Mouse (Mus musculus) liver, adult 2 months (tissue): ENCODE data around the gene Gm4907. TPM values are rescaled to one million over a fixed set of nuclear protein-coding genes. Genes with fewer than 3 reads are reported as not detected.
A peak's percentile ranks its signal among the peaks of the same experiment; 100 is the strongest.
"Not testable (repeated sequence)": the region's sequence is repeated elsewhere in the genome, so short reads cannot be mapped to it uniquely, and the experiment has no call there.

ENCODE experiments used
- DNase-seq: peaks from one replicate; pipeline ENCODE4 v3.0.0-alpha.2; 2011; ENCODE audit warnings: low read depth, low spot score; ENCODE audit errors: extremely low read depth
- H3K27ac ChIP-seq: fragments of 200-500 bp; replicated peaks from 2 replicates; pipeline ENCODE4 v1.5.1; 2012; ENCODE audit warnings: low read depth, mild to moderate bottlenecking, control low read depth, inconsistent platforms, low read length; ENCODE audit not compliant: insufficient read depth
- H3K27me3 ChIP-seq: fragments of 200-500 bp; 2 replicates; pipeline ENCODE4 v1.6.1; 2012; ENCODE audit warnings: mild to moderate bottlenecking, moderate library complexity, low read length, inconsistent platforms; ENCODE audit not compliant: control insufficient read depth, insufficient read depth
- H3K36me3 ChIP-seq: fragments of 200-500 bp; 2 replicates; pipeline ENCODE4 v1.6.1; 2012; ENCODE audit warnings: low read length, inconsistent platforms; ENCODE audit not compliant: control insufficient read depth, insufficient read depth
- H3K4me1 ChIP-seq: fragments of 200-500 bp; 2 replicates; pipeline ENCODE4 v1.6.1; 2011; ENCODE audit warnings: low read length; ENCODE audit not compliant: control insufficient read depth, insufficient read depth
- H3K4me3 ChIP-seq: fragments of 200-500 bp; 2 replicates; pipeline ENCODE4 v1.5.1; 2011; ENCODE audit warnings: low read depth, mild to moderate bottlenecking, control low read depth, low read length, moderate library complexity; ENCODE audit not compliant: insufficient read depth
- H3K79me2 ChIP-seq: fragments of 200-500 bp; 2 replicates; pipeline ENCODE4 v1.6.1; 2012; ENCODE audit warnings: inconsistent platforms, mild to moderate bottlenecking, low read length, moderate library complexity; ENCODE audit not compliant: control insufficient read depth, insufficient read depth
- H3K9ac ChIP-seq: fragments of 200-500 bp; 2 replicates; pipeline ENCODE4 v1.6.1; 2012; ENCODE audit warnings: low read depth, mild to moderate bottlenecking, control low read depth, inconsistent platforms, low read length
- CTCF ChIP-seq: fragments of 200-500 bp; IDR thresholded peaks from 2 replicates; pipeline ENCODE4 v1.5.1; 2011; ENCODE audit warnings: low read depth, low read length, control low read depth
- POLR2A ChIP-seq: fragments of 200-500 bp; IDR thresholded peaks from 2 replicates; pipeline ENCODE4 v1.6.1; 2011; ENCODE audit warnings: low read length, control low read depth; ENCODE audit not compliant: insufficient read depth; ENCODE audit errors: extremely low read depth
- WGBS: fragments of 180-500 bp; shearing (Covaris S2); methylation state at CpG from one replicate; pipeline ENCODE4 v1.1.7; 2018; 5-methylcytosine and 5-hydroxymethylcytosine counted together
- polyA plus RNA-seq: library from polyadenylated mRNA; depleted of rRNA; stranded (reverse); fragments of >200 nt; gene quantifications from 2 replicates; pipeline ENCODE4 v1.2.3, GENCODE M21; 2012; rRNA removed
- total RNA-seq: library from RNA; depleted of rRNA; stranded (reverse); fragments of >200 nt; gene quantifications from 2 replicates; pipeline ENCODE4 v1.2.3, GENCODE M21; 2014; rRNA removed

The Gm4907 gene
- not detected in 2 replicates for total RNA-seq
- not detected in 2 replicates for polyA plus RNA-seq

DNA sequence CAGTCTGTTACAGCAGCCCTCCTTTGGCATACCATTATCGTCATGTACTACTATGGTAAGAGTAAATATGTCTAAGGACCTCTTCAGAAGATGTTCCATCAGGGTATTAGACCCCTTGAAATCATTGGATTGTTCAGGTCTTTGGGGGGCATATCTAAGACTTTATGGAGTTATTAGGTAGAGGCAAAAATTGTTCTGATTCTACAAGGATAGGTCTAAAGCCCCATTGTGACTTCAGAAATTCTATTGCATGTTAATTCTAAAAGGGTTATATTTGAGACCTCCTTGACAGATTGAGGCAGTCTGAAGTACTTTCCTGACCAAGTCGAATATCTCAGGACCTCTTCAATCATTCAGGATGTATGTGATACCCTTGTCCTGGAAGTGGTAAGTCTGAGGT lies at the start of gene Gm4907:
Gene Gm4907 (plus strand): TSS at position 301 of the 400 bp plus-strand sequence.
- not testable (repeated sequence) for H3K36me3 ChIP-seq, H3K4me1 ChIP-seq, DNase-seq, H3K27me3 ChIP-seq, H3K9ac ChIP-seq, H3K79me2 ChIP-seq, H3K27ac ChIP-seq, H3K4me3 ChIP-seq
- WGBS, result 48% methylated on average over 2 of the region's 2 CpGs

DNA sequence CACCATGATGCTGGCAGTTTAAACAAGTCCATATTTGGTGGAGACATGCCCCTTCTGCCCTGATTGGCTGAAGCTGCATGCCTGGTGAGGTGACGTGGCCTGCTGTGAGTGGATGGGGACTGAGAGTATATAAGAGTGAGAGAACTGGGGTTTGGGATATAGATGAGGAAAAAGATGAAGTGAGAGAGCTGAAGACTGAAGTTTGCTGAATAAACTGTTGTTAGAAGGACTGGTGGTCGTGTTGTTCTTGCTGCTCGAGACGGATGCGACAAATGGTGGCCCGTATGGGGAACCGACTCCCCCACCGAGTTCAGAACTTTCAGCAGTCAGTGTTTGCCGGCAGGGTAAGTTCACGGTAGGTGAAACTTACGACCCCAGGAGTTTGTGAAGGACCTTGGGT lies 48.6 kb upstream of the Gm4907 start:
- not testable (repeated sequence) for DNase-seq, H3K79me2 ChIP-seq, H3K9ac ChIP-seq, H3K4me1 ChIP-seq, H3K36me3 ChIP-seq, H3K27me3 ChIP-seq, H3K4me3 ChIP-seq, H3K27ac ChIP-seq
- 90% methylated on average over 11 of the region's 11 CpGs for WGBS

DNA sequence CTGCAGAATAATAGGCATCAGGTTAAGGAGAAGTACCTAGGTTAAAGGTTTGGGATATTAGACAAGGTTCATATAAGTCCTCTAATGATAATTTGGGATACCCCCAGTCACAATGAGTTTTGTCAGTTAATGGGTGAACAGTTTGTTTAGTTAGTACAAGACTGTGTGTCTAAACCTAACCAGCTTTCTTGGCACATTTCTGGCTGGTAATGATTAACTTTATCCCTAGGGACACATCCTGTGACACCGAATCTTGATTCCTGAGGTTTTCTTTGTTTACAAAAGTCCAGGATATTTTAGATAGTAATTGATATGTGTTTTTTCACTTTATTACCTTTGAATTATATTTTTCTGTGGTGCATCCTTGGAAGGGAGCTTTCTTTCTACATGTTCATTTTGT lies 41.4 kb upstream of the Gm4907 start:
- no peaks in the 10 kb centered on the region for H3K36me3 ChIP-seq
- TF ChIP-seq POLR2A (no peak), CTCF (no peak)
- H3K4me3 ChIP-seq, result no peak overlapping the region
- no peak overlapping the region for H3K27ac ChIP-seq
- 25% methylated on average over 1 of the region's 1 CpGs for WGBS
- no peaks in the 10 kb centered on the region for H3K79me2 ChIP-seq
- no peak overlapping the region for H3K9ac ChIP-seq
- no peaks in the 10 kb centered on the region for H3K27me3 ChIP-seq
- DNase-seq, result peak; percentile 83
- 0 out of 2 replicates have a peak, but pooled peaks cover 2% of the 10 kb centered on the region for H3K4me1 ChIP-seq

DNA sequence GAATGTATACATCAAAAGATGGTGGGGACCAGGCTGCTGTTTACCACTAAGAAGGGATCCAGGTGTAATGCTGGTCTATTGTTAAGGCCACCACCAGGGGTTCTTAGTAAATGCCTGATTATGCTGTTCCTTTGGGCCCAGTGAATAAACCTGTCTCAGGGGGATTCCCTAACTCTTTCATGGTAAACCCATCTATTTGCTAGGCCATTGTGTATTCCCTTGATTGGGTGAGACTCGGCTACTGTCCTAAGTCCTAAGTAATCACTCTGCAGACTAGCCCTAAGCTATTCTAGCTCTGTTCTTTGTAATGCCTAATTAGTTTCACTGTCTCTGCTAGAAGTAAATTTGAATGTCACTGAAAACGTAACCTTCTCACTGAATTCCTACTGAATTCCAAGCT lies 71.8 kb downstream of the Gm4907 start:
- H3K27me3 ChIP-seq, result no peaks in the 10 kb centered on the region
- H3K4me1 ChIP-seq, result no peaks in the 10 kb centered on the region
- H3K36me3 ChIP-seq, result no peaks in the 10 kb centered on the region
- no peak overlapping the region for H3K4me3 ChIP-seq
- no peak for DNase-seq
- H3K27ac ChIP-seq, result no peak overlapping the region
- TF ChIP-seq POLR2A (no peak), CTCF (no peak)
- WGBS, result 50% methylated on average over 2 of the region's 2 CpGs
- no peaks in the 10 kb centered on the region for H3K79me2 ChIP-seq
- H3K9ac ChIP-seq, result no peak overlapping the region

Other genes starting within 250 kb of the Gm4907 start
- 2.2 and 2.9 TPM in 2 replicates for gene Wdr44, start 189.5 kb upstream of the Gm4907 start, total RNA-seq
- 0.56 and 0.57 TPM in 2 replicates for gene Wdr44, start 189.5 kb upstream of the Gm4907 start, polyA plus RNA-seq
- not detected in 2 replicates for gene Gm4985, start 76.4 kb downstream of the Gm4907 start, total RNA-seq
- gene Gm4985, start 76.4 kb downstream of the Gm4907 start, polyA plus RNA-seq, result not detected in 2 replicates